Mouse (Mus musculus): Measurements from ENCODE around the gene Pcdh9.

The Pcdh9 gene

GRCm38 (mm10) chr14:93169201-93169600 lies 721.3 kb downstream of the Pcdh9 start:
- no peak for DNase-seq (ENCODE audit: low read depth)

- DNase-seq (ENCODE audit: low read depth) = no peak
Observed at GRCm38 (mm10) chr14:93168367-93168766, 722.1 kb downstream of the Pcdh9 start.

- no peak for DNase-seq (ENCODE audit: low read depth)
Observed at GRCm38 (mm10) chr14:93143414-93143813, 747.1 kb downstream of the Pcdh9 start.

- DNase-seq (ENCODE audit: low read depth) = no peak
Observed at GRCm38 (mm10) chr14:93142076-93142475, 748.4 kb downstream of the Pcdh9 start.

GRCm38 (mm10) chr14:93126993-93127392 lies 763.5 kb downstream of the Pcdh9 start:
- DNase-seq (ENCODE audit: low read depth) = no peak

- no peak for DNase-seq (ENCODE audit: low read depth)
Observed at GRCm38 (mm10) chr14:93102755-93103154, 787.7 kb downstream of the Pcdh9 start.

GRCm38 (mm10) chr14:93095081-93095480 lies 795.4 kb downstream of the Pcdh9 start:
- no peak for DNase-seq (ENCODE audit: low read depth)

- DNase-seq (ENCODE audit: low read depth) = no peak
Observed at GRCm38 (mm10) chr14:93092806-93093205, 797.7 kb downstream of the Pcdh9 start.

GRCm38 (mm10) chr14:93085646-93086045 lies 804.8 kb downstream of the Pcdh9 start:
- no peak for DNase-seq (ENCODE audit: low read depth)

GRCm38 (mm10) chr14:93083140-93083539 lies 807.3 kb downstream of the Pcdh9 start:
- DNase-seq (ENCODE audit: low read depth) = no peak

GRCm38 (mm10) chr14:93080910-93081309 lies 809.6 kb downstream of the Pcdh9 start:
- DNase-seq (ENCODE audit: low read depth) = no peak

- no peak for DNase-seq (ENCODE audit: low read depth)
Observed at GRCm38 (mm10) chr14:93075761-93076160, 814.7 kb downstream of the Pcdh9 start.

GRCm38 (mm10) chr14:93072346-93072745 lies 818.1 kb downstream of the Pcdh9 start:
- no peak for DNase-seq (ENCODE audit: low read depth)

GRCm38 (mm10) chr14:93070140-93070539 lies 820.3 kb downstream of the Pcdh9 start:
- DNase-seq (ENCODE audit: low read depth) = no peak

GRCm38 (mm10) chr14:93067411-93068336 lies 822.8 kb downstream of the Pcdh9 start:
- DNase-seq (ENCODE audit: low read depth) = no peak

GRCm38 (mm10) chr14:93066732-93067410 lies 823.6 kb downstream of the Pcdh9 start:
- no peak for DNase-seq (ENCODE audit: low read depth)

- DNase-seq (ENCODE audit: low read depth) = no peak
Observed at GRCm38 (mm10) chr14:93061824-93062620, 828.5 kb downstream of the Pcdh9 start.

- no peak for DNase-seq (ENCODE audit: low read depth)
Observed at GRCm38 (mm10) chr14:93058799-93059198, 831.7 kb downstream of the Pcdh9 start.

GRCm38 (mm10) chr14:93055997-93056396 lies 834.5 kb downstream of the Pcdh9 start:
- DNase-seq (ENCODE audit: low read depth) = no peak

GRCm38 (mm10) chr14:93040591-93040990 lies 849.9 kb downstream of the Pcdh9 start:
- no peak for DNase-seq (ENCODE audit: low read depth)

GRCm38 (mm10) chr14:93039326-93040221 lies 850.9 kb downstream of the Pcdh9 start:
- DNase-seq (ENCODE audit: low read depth) = no peak
